Mouse (Mus musculus) left cerebral cortex, postnatal 14 days (tissue): ENCODE data around the gene Adprhl2. TPM values are rescaled to one million over a fixed set of nuclear protein-coding genes. Genes with fewer than 3 reads are reported as not detected.
A peak's percentile ranks its signal among the peaks of the same experiment; 100 is the strongest.

Experiments
- DNase-seq, 2 experiments: peaks; one replicate each; pipeline ENCODE4 v3.0.0; 2021 to 2022; ENCODE audit warnings: low spot score in 2 of 2, mixed read lengths in 1 of 2
- intact Hi-C: fragments of 180-260 bp; cut with DNase I; formaldehyde crosslinking; loops from one replicate; pipeline ENCODE4 v1.15.1; 2025
- total RNA-seq, 2 experiments: library from RNA; stranded (reverse); gene quantifications; 2 replicates each; pipeline ENCODE4 v1.2.3; 2021

The Adprhl2 gene
- total RNA-seq, 2 experiments from 2014 or later: 25.3 to 26.8 TPM

- intact Hi-C loops: loop anchor here (2.0 to 5.0 kb wide), 2 partner anchors 31 to 83 kb away; no protein-coding TSS in a partner anchor
- DNase-seq: peak; percentile 88 to 90
Measured at GRCm38 (mm10) chr4:126309922-126310309, 11.6 kb downstream of the Adprhl2 start.

GRCm38 (mm10) chr4:126309211-126309921, 12.1 kb downstream of the Adprhl2 start:
- no peak for DNase-seq

GRCm38 (mm10) chr4:126306827-126307226, 14.7 kb downstream of the Adprhl2 start:
- DNase-seq: no peak
- intact Hi-C loops: loop anchor here (5.0 kb wide), 1 partner anchor 80 kb away; no protein-coding TSS in a partner anchor

More at GRCm38 (mm10) chr4:126309211-126309921, 12.1 kb downstream of the Adprhl2 start:
- intact Hi-C loops: loop anchor here (5.0 kb wide), 1 partner anchor 82 kb away; no protein-coding TSS in a partner anchor

GRCm38 (mm10) chr4:126306058-126306457, 15.4 kb downstream of the Adprhl2 start:
- intact Hi-C loops: loop anchor here (5.0 kb wide), 1 partner anchor 79 kb away; no protein-coding TSS in a partner anchor

GRCm38 (mm10) chr4:126305428-126305827, 16.1 kb downstream of the Adprhl2 start:
- no peak for DNase-seq
- intact Hi-C loops: loop anchor here (5.0 kb wide), 1 partner anchor 78 kb away; no protein-coding TSS in a partner anchor

More at GRCm38 (mm10) chr4:126306058-126306457, 15.4 kb downstream of the Adprhl2 start:
- no peak for DNase-seq

- no peak for DNase-seq
- intact Hi-C loops: no loop called here
Measured at GRCm38 (mm10) chr4:126303877-126304276, 17.6 kb downstream of the Adprhl2 start.

GRCm38 (mm10) chr4:126301584-126302309, 19.8 kb downstream of the Adprhl2 start:
- DNase-seq: no peak
- intact Hi-C loops: no loop called here

GRCm38 (mm10) chr4:126300916-126301583, 20.5 kb downstream of the Adprhl2 start:
- intact Hi-C loops: no loop called here
- DNase-seq: no peak

GRCm38 (mm10) chr4:126296617-126297101, 24.8 kb downstream of the Adprhl2 start:
- peak in 1 of 2 experiments; percentile 34 for DNase-seq
- intact Hi-C loops: no loop called here

- DNase-seq: no peak
- intact Hi-C loops: no loop called here
Measured at GRCm38 (mm10) chr4:126295937-126296336, 25.6 kb downstream of the Adprhl2 start.

GRCm38 (mm10) chr4:126295152-126295551, 26.4 kb downstream of the Adprhl2 start:
- intact Hi-C loops: no loop called here
- no peak for DNase-seq

GRCm38 (mm10) chr4:126291196-126291595, 30.3 kb downstream of the Adprhl2 start:
- DNase-seq: no peak
- intact Hi-C loops: no loop called here

- intact Hi-C loops: no loop called here
Measured at GRCm38 (mm10) chr4:126290314-126290713, 31.2 kb downstream of the Adprhl2 start.

GRCm38 (mm10) chr4:126288085-126288666, 33.3 kb downstream of the Adprhl2 start:
- DNase-seq: no peak

More at GRCm38 (mm10) chr4:126290314-126290713, 31.2 kb downstream of the Adprhl2 start:
- DNase-seq: no peak

GRCm38 (mm10) chr4:126287302-126287995, 34.1 kb downstream of the Adprhl2 start:
- intact Hi-C loops: no loop called here

More at GRCm38 (mm10) chr4:126288085-126288666, 33.3 kb downstream of the Adprhl2 start:
- intact Hi-C loops: no loop called here

GRCm38 (mm10) chr4:126286492-126286891, 35.0 kb downstream of the Adprhl2 start, which contains the start of gene Col8a2:
Col8a2 (plus strand) TSS chr4:126286793.
- intact Hi-C loops: no loop called here
- no peak for DNase-seq

More at GRCm38 (mm10) chr4:126287302-126287995, 34.1 kb downstream of the Adprhl2 start:
- peak in 1 of 2 experiments; percentile 30 for DNase-seq

- intact Hi-C loops: no loop called here
- DNase-seq: no peak
Measured at GRCm38 (mm10) chr4:126283582-126283981, 37.9 kb downstream of the Adprhl2 start.

GRCm38 (mm10) chr4:126281706-126282105, 39.8 kb downstream of the Adprhl2 start:
- intact Hi-C loops: no loop called here

More at GRCm38 (mm10) chr4:126281706-126282105, 39.8 kb downstream of the Adprhl2 start:
- no peak for DNase-seq
